Mouse (Mus musculus): Measurements from ENCODE around the gene Edn2.

Gene Edn2

GRCm38 (mm10) chr4:120216883-120217282 lies 55.9 kb downstream of the Edn2 start:
- Histone ChIP-seq H3K36me3 (ENCODE audit: insufficient read depth, low read length) (no peaks in the 10 kb centered on the region), H3K27me3 (ENCODE audit: insufficient read depth, low read length) (peaks cover 10% of the 10 kb centered on the region; the same call in 1 of the 2 replicates), H3K4me1 (replicated peaks; ENCODE audit: low read depth, low read length) (peaks cover 62% of the 10 kb centered on the region), H3K9me3 (ENCODE audit: low read length) (no peaks in the 10 kb centered on the region), H3K4me3 (replicated peaks; ENCODE audit: low read length) (0 out of 2 replicates have a peak overlapping the region, but pooled peaks have one; percentile 32)
- TF ChIP-seq NANOG (IDR thresholded peaks at IDR 0.05; ENCODE audit: borderline replicate concordance, low read length) (peak; percentile 74; the same call in 1 of the 2 replicates), CTCF (conservative IDR thresholded peaks at IDR 0.05; ENCODE audit: low read length) (no peak), POU5F1 (IDR thresholded peaks at IDR 0.05; ENCODE audit: borderline replicate concordance, low read length) (no peak)

Measured in E14TG2a.4 (cell line).